Mouse (Mus musculus) cortical plate, adult 2 months (tissue): ENCODE measurements around the gene Sema6d.

Experiments
- CTCF ChIP-seq: fragments of 200-500 bp; IDR thresholded peaks from 2 replicates; pipeline ENCODE4 v1.5.1; 2011; ENCODE audit warnings: mild to moderate bottlenecking, control low read depth, low read length; ENCODE audit not compliant: insufficient read depth; ENCODE audit errors: extremely low read depth
- POLR2A ChIP-seq: fragments of 200-500 bp; IDR thresholded peaks from 2 replicates; pipeline ENCODE4 v1.6.1; 2011; ENCODE audit warnings: mild to moderate bottlenecking, low read length, control low read depth; ENCODE audit not compliant: insufficient read depth; ENCODE audit errors: extremely low read depth

GRCm38 (mm10) chr2:124293601-124294000, 203.8 kb downstream of the Sema6d start:
- no peak for TF ChIP-seq POLR2A
- no peak for TF ChIP-seq CTCF
